Mouse (Mus musculus) hindbrain, postnatal 0 days (tissue): ENCODE data around the gene Dnajb14. TPM values are rescaled to one million over a fixed set of nuclear protein-coding genes. Genes with fewer than 3 reads are reported as not detected.

Source experiments
- ATAC-seq: fragments of 200-750 bp; cut with Nextera tagmentation; 2 replicates; pipeline ENCODE4 v1.8.0; 2017; ENCODE audit warnings: mild to moderate bottlenecking, moderate TSS enrichment, moderate library complexity
- DNase-seq: peaks from one replicate; pipeline ENCODE4 v3.0.0-alpha.2; 2015; ENCODE audit warnings: low spot score
- H3K27ac ChIP-seq: fragments of 300-500 bp; sonication (generic); 2 replicates; pipeline ENCODE4 v1.5.1; 2014; ENCODE audit warnings: mild to moderate bottlenecking
- H3K27me3 ChIP-seq: fragments of 300-500 bp; sonication (generic); 2 replicates; pipeline ENCODE4 v1.6.1; 2014; ENCODE audit warnings: low read length, mixed read lengths; ENCODE audit not compliant: insufficient read depth
- H3K36me3 ChIP-seq: fragments of 300-500 bp; sonication (generic); 2 replicates; pipeline ENCODE4 v1.6.1; 2014; ENCODE audit warnings: low read length, mixed read lengths; ENCODE audit not compliant: insufficient read depth
- H3K4me1 ChIP-seq: fragments of 300-500 bp; sonication (generic); 2 replicates; pipeline ENCODE4 v1.6.1; 2014; ENCODE audit warnings: antibody characterized with exemption, low read length, mixed read lengths; ENCODE audit not compliant: insufficient read depth
- H3K4me2 ChIP-seq: fragments of 300-500 bp; sonication (generic); 2 replicates; pipeline ENCODE4 v1.6.1; 2014; ENCODE audit warnings: low read depth, mild to moderate bottlenecking, low read length, moderate library complexity, mixed read lengths
- H3K4me3 ChIP-seq: fragments of 300-500 bp; sonication (generic); 2 replicates; pipeline ENCODE4 v1.5.1; 2014; ENCODE audit warnings: low read length
- H3K9ac ChIP-seq: fragments of 300-500 bp; sonication (generic); replicated peaks from 2 replicates; pipeline ENCODE4 v1.6.1; 2014; ENCODE audit warnings: mild to moderate bottlenecking, low read length, moderate library complexity, mixed read lengths
- H3K9me3 ChIP-seq: fragments of 300-500 bp; sonication (generic); 2 replicates; pipeline ENCODE4 v1.6.1; 2016; ENCODE audit warnings: low read length, mixed read lengths
- CTCF ChIP-seq: IDR thresholded peaks from 2 replicates; pipeline ENCODE4 v1.5.1; 2016; ENCODE audit warnings: antibody characterized with exemption, control low read depth, low read depth
- WGBS: fragments of 180-500 bp; shearing (Covaris S2); extraction: QIAGEN DNeasy Blood & Tissue Kit; methylation state at CpG from one replicate; pipeline ENCODE4 v1.1.7; 2014; 5-methylcytosine and 5-hydroxymethylcytosine counted together
- polyA plus RNA-seq: library from polyadenylated mRNA; unstranded; fragments of >200 nt; fragmentation: Nextera tagmentation; extraction: Ambion mirVana; gene quantifications from 2 replicates; pipeline ENCODE4 v1.2.1, GENCODE M21; 2015
- total RNA-seq: library from RNA; depleted of rRNA; stranded (reverse); fragments of >200 nt; gene quantifications from 2 replicates; pipeline ENCODE4 v1.2.3, GENCODE M21; 2014

Dnajb14 gene
- total and polyA plus RNA-seq, 2 experiments from 2014 or later: 19.2 to 22.5 TPM

DNA sequence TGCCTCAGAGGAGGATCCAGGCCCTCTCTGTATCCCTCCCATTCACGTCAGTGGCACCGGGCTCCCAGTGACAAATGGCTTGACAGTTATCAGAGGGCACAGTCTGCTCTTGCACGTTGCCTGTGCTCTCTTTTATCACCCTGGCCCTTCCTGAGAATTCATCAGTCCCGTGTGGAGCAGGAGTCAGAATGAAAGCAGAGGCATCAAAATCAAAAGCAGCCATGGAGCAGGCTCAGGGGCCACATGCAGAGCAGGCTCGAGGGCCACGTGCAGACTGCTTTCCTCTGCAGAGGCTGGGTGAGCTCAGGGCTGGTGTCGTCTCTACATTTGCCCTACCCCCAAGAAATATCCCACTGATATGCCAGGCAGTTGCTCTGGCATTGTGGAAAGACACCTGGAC is 84.3 kb downstream of the Dnajb14 start:
- Histone ChIP-seq H3K4me1 (peaks cover 8% of the 10 kb centered on the region), H3K4me3 (no peak overlapping the region), H3K36me3 (no peaks in the 10 kb centered on the region), H3K4me2 (no peak overlapping the region), H3K27ac (peak overlapping the region; percentile 68), H3K27me3 (no peaks in the 10 kb centered on the region), H3K9ac (no peak overlapping the region), H3K9me3 (no peaks in the 10 kb centered on the region)
- DNase-seq (no peak), ATAC-seq (0 out of 2 replicates have a peak, but pooled peaks have one; percentile 24)
- 30% methylated on average over 7 of the region's 7 CpGs for WGBS
- TF ChIP-seq CTCF: no peak

GRCm38 (mm10) chr3:137952225-137952913 is 84.9 kb downstream of the Dnajb14 start:
- DNase-seq: peak; percentile 15

DNA sequence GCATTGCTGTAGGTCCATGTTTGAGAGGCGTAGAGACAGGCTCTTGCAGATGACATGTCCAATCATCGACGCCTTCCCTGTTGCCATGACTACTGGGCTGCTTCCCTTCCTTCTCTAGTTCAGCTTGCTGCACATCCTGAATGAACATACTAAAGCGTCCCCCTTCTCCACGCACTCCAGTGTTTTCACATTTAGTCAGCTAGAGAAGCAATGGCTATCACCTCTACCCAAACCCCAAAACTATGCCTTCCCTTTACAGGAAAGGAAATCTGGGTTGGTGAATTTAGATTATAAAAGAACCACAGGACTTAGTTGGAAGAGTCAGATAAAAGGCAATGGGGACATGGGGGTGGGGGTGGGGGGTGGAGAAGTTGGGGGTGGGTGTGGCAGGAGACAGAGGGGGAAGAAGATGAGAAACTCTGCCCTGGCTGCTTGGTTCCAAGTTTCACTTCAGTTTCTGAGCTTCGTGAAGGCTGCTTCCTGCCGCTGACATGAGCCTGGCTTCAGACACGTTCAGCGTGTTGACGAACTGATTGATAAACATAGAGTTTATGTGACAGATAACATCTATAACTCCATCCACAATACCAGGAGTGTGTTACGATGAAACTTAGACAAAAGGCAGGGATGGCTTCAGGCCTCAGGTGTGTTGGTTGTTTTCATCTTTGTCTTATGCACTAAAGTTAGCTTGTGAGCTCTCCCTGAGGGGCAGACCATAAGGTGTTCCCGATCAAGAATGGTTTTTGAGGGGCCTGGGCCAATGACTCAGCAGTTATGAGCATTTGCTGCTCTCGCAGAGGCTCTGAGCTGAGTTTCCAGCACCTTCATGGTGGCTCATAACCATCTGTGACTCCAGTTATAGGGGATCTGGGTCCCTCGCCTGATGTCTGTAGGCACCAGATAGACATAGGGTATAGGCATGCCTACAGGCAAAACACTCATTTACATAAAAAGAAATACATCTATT is 85.7 kb downstream of the Dnajb14 start:
- TF ChIP-seq CTCF: no peak
- Histone ChIP-seq H3K36me3 (no peaks in the 10 kb centered on the region), H3K4me1 (peaks cover 8% of the 10 kb centered on the region), H3K27me3 (no peaks in the 10 kb centered on the region), H3K4me3 (no peak overlapping the region), H3K9ac (no peak overlapping the region), H3K9me3 (no peaks in the 10 kb centered on the region), H3K27ac (peak overlapping the region; percentile 68), H3K4me2 (no peak overlapping the region)
- peak; percentile 86 for DNase-seq
- 58% methylated on average over 14 of the region's 14 CpGs for WGBS
- peak; percentile 94 for ATAC-seq

More at GRCm38 (mm10) chr3:137952225-137952913, 84.9 kb downstream of the Dnajb14 start:
- no peaks in the 10 kb centered on the region for H3K9me3 ChIP-seq
- H3K36me3 ChIP-seq: no peaks in the 10 kb centered on the region
- no peak overlapping the region for H3K4me2 ChIP-seq
- peak overlapping the region; percentile 68 for H3K27ac ChIP-seq
- peak; percentile 62 for ATAC-seq
- no peak for TF ChIP-seq CTCF
- 75% methylated on average over 4 of the region's 4 CpGs for WGBS
- H3K4me1 ChIP-seq: peaks cover 8% of the 10 kb centered on the region
- no peak overlapping the region for H3K4me3 ChIP-seq
- H3K27me3 ChIP-seq: no peaks in the 10 kb centered on the region
- no peak overlapping the region for H3K9ac ChIP-seq

DNA sequence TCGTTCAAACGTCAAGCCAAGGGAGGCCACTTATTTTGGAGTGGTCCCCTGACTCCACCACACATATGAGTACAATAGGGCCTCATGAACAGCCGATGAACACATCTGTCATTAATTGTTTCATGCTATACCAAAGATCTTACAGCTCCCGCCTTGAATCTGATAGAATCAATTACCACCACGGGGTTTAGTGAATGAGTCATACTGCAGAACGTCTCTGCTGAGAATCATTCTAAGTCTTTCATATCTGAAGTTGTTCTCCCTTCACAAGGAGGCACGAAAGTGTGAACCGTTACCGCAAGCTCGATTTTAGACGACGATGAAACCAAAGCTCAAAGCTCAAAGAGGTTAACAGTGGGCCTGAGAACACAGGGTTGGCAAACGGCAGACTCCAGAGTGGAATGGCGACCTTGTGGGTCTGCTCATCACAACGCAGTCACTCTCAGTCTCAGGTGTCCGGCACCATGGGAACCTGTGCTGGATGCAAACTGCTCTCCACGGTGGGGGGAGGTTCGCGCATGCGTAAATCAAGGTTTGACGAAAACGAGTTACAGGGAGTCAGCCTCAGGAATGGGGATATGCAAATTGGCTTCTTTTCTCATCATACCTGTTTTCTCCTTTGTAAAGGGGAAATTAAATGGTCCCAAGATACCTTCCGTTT is 86.9 kb downstream of the Dnajb14 start:
- H3K9ac ChIP-seq: no peak overlapping the region
- no peaks in the 10 kb centered on the region for H3K27me3 ChIP-seq
- peaks cover 8% of the 10 kb centered on the region for H3K4me1 ChIP-seq
- ATAC-seq: no peak
- H3K9me3 ChIP-seq: no peaks in the 10 kb centered on the region
- no peak overlapping the region for H3K4me3 ChIP-seq
- no peak overlapping the region for H3K27ac ChIP-seq
- no peaks in the 10 kb centered on the region for H3K36me3 ChIP-seq
- DNase-seq: no peak
- H3K4me2 ChIP-seq: no peak overlapping the region
- whole genome bisulfite sequencing: 73% methylated on average over 23 of the region's 23 CpGs
- no peak for TF ChIP-seq CTCF

GRCm38 (mm10) chr3:137955560-137956081 is 88.1 kb downstream of the Dnajb14 start:
- Histone ChIP-seq H3K27ac (no peak overlapping the region), H3K9ac (no peak overlapping the region), H3K4me1 (peaks cover 8% of the 10 kb centered on the region), H3K9me3 (no peaks in the 10 kb centered on the region), H3K4me2 (peak overlapping the region; percentile 48), H3K27me3 (no peaks in the 10 kb centered on the region), H3K4me3 (0 out of 2 replicates have a peak overlapping the region, but pooled peaks have one; percentile 4), H3K36me3 (no peaks in the 10 kb centered on the region)
- ATAC-seq (no peak), DNase-seq (peak; percentile 34)
- 21% methylated on average over 16 of the region's 16 CpGs for WGBS
- no peak for TF ChIP-seq CTCF

GRCm38 (mm10) chr3:137957864-137958263 is 90.4 kb downstream of the Dnajb14 start:
- Histone ChIP-seq H3K4me2 (no peak overlapping the region), H3K4me1 (no peaks in the 10 kb centered on the region; the same call in 1 of the 2 replicates), H3K36me3 (no peaks in the 10 kb centered on the region), H3K27ac (no peak overlapping the region), H3K9me3 (no peaks in the 10 kb centered on the region), H3K4me3 (no peak overlapping the region), H3K27me3 (no peaks in the 10 kb centered on the region), H3K9ac (no peak overlapping the region)
- TF ChIP-seq CTCF: no peak
- ATAC-seq (no peak), DNase-seq (no peak)
- WGBS: 92% methylated on average over 9 of the region's 9 CpGs
